8 mouse cellular contexts compared by ENCODE assay signal in genomic region chr2:154459851-154460250, GRCm38 (mm10). TPM values are rescaled to one million over a fixed set of nuclear protein-coding genes. Genes with fewer than 3 reads are reported as not detected.
DNase-seq lines count a peak whose midpoint lies in the region; TF ChIP-seq lines count a peak whose summit lies in the region.

No protein-coding gene starts in this region.

- no peaks in the 10 kb centered on the region for H3K9me3 ChIP-seq in heart, embryonic 10.5 days

- peaks cover 41% of the 10 kb centered on the region for H3K4me1 ChIP-seq in heart, embryonic 10.5 days
- H3K4me1 ChIP-seq in kidney, adult 2 months (ENCODE audit: control insufficient read depth, insufficient read depth, low read length) = peaks cover 23% of the 10 kb centered on the region; the same call in 1 of the 2 replicates

- DNase-seq in right cerebral cortex, postnatal 10 days (ENCODE audit: low spot score in 2 of 2) = peak; percentile 66 to 71
- DNase-seq in right cerebral cortex, postnatal 25 days = no peak
- DNase-seq in embryo, embryonic 9.5 days (ENCODE audit: extremely low spot score) = peak; percentile 58
- DNase-seq in heart, embryonic 10.5 days (ENCODE audit: low spot score) = peak; percentile 86
- peak; percentile 78 for DNase-seq in kidney, adult 2 months
- peak; percentile 53 to 68 for DNase-seq in lung, adult 18-20 months
- peak; percentile 76 for DNase-seq in retina, postnatal 1 day
- no peak for DNase-seq in thymus, postnatal 36 days

- TF ChIP-seq POLR2A in kidney, adult 2 months (IDR thresholded peaks at IDR 0.05; ENCODE audit: low read depth, low read length) = no peak

- H3K4me3 ChIP-seq in heart, embryonic 10.5 days = no peak overlapping the region
- no peak overlapping the region for H3K4me3 ChIP-seq in kidney, adult 2 months (ENCODE audit: insufficient read depth, low read depth, low read length)

- 36% methylated on average over 4 of the region's 4 CpGs for WGBS in heart, embryonic 10.5 days
- 17% methylated on average over 4 of the region's 4 CpGs for WGBS in kidney, adult 2 months

- H3K27ac ChIP-seq in heart, embryonic 10.5 days = no peak overlapping the region
- no peak overlapping the region for H3K27ac ChIP-seq in kidney, adult 2 months (ENCODE audit: insufficient read depth, low read depth, low read length)

- no peaks in the 10 kb centered on the region; the same call in 1 of the 2 replicates for H3K36me3 ChIP-seq in heart, embryonic 10.5 days
- no peaks in the 10 kb centered on the region for H3K36me3 ChIP-seq in kidney, adult 2 months (ENCODE audit: control insufficient read depth, insufficient read depth, low read length)

- TF ChIP-seq CTCF in kidney, adult 2 months (conservative IDR thresholded peaks at IDR 0.05; ENCODE audit: insufficient read depth, insufficient read length, low read depth, low read length) = no peak

- no peaks in the 10 kb centered on the region for H3K27me3 ChIP-seq in heart, embryonic 10.5 days (ENCODE audit: insufficient read depth, poor library complexity, severe bottlenecking)
- no peaks in the 10 kb centered on the region for H3K27me3 ChIP-seq in kidney, adult 2 months (replicated peaks; ENCODE audit: control insufficient read depth, insufficient read depth, low read length)

RNA-seq across cellular contexts. Expression of gene Cbfa2t2, which starts 23.6 kb away (rescaled TPM):
- 37.3 and 44.6 TPM in 2 replicates for polyA plus RNA-seq in heart, embryonic 10.5 days (2016; fragmentation: Nextera tagmentation; extraction: Ambion mirVana)
- 11.7 and 11.8 TPM in 2 replicates for polyA plus RNA-seq in kidney, adult 2 months (2012; rRNA removed)

RNA-seq across cellular contexts. Expression of gene Snta1, which starts 52.0 kb away (rescaled TPM):
- polyA plus RNA-seq in heart, embryonic 10.5 days (2016; fragmentation: Nextera tagmentation; extraction: Ambion mirVana) = 28.1 and 42.0 TPM in 2 replicates
- 60.5 and 63.4 TPM in 2 replicates for polyA plus RNA-seq in kidney, adult 2 months (2012; rRNA removed)

Comparison
In these comparisons a context has a peak if more than half of its experiments do, and no peak if none do; other contexts are left out.
1. DNase-seq: peak in right cerebral cortex, postnatal 10 days (2 of 2), embryo, embryonic 9.5 days (single experiment), heart, embryonic 10.5 days (single experiment), kidney, adult 2 months (single experiment), lung, adult 18-20 months (2 of 2) and retina, postnatal 1 day (single experiment); none in right cerebral cortex, postnatal 25 days (single experiment) and thymus, postnatal 36 days (0 of 2).